Mouse (Mus musculus) forebrain, postnatal 0 days (tissue): ENCODE data around the gene Ism2. TPM values are rescaled to one million over a fixed set of nuclear protein-coding genes. Genes with fewer than 3 reads are reported as not detected.
A peak's percentile ranks its signal among the peaks of the same experiment; 100 is the strongest.

Experiments
- ATAC-seq: fragments of 200-750 bp; cut with Nextera tagmentation; 2 replicates; pipeline ENCODE4 v1.8.0; 2017; ENCODE audit warnings: mild to moderate bottlenecking, moderate library complexity
- DNase-seq: peaks from one replicate; pipeline ENCODE4 v3.0.0-alpha.2; 2015
- H3K27ac ChIP-seq: fragments of 300-500 bp; sonication (generic); 2 replicates; pipeline ENCODE4 v1.5.1; 2014; ENCODE audit warnings: low read depth, mild to moderate bottlenecking, antibody characterized with exemption, low read length, moderate library complexity, mixed read lengths
- H3K27me3 ChIP-seq: fragments of 300-500 bp; sonication (generic); 2 replicates; pipeline ENCODE4 v1.6.1; 2014; ENCODE audit warnings: mild to moderate bottlenecking, low read length, mixed read lengths; ENCODE audit not compliant: insufficient read depth
- H3K36me3 ChIP-seq: fragments of 300-500 bp; sonication (generic); 2 replicates; pipeline ENCODE4 v1.6.1; 2014; ENCODE audit warnings: mild to moderate bottlenecking, moderate library complexity; ENCODE audit not compliant: insufficient read depth
- H3K4me1 ChIP-seq: fragments of 300-500 bp; sonication (generic); 2 replicates; pipeline ENCODE4 v1.6.1; 2014; ENCODE audit warnings: antibody characterized with exemption; ENCODE audit not compliant: insufficient read depth
- H3K4me2 ChIP-seq: fragments of 300-500 bp; sonication (generic); 2 replicates; pipeline ENCODE4 v1.6.1; 2014; ENCODE audit warnings: low read depth, mild to moderate bottlenecking, moderate library complexity
- H3K4me3 ChIP-seq: fragments of 300-500 bp; sonication (generic); 2 replicates; pipeline ENCODE4 v1.5.1; 2014; ENCODE audit warnings: low read depth, low read length, mixed read lengths
- H3K9ac ChIP-seq: fragments of 300-500 bp; sonication (generic); 2 replicates; pipeline ENCODE4 v1.6.1; 2014; ENCODE audit warnings: mild to moderate bottlenecking
- H3K9me3 ChIP-seq: fragments of 300-500 bp; sonication (generic); 2 replicates; pipeline ENCODE4 v1.6.1; 2016; ENCODE audit warnings: low read length
- CTCF ChIP-seq: sonication (generic); IDR thresholded peaks from 2 replicates; pipeline ENCODE4 v1.5.1; 2016; ENCODE audit warnings: antibody characterized with exemption, control low read depth, low read depth
- WGBS: fragments of 180-500 bp; shearing (Covaris S2); extraction: QIAGEN DNeasy Blood & Tissue Kit; methylation state at CpG from one replicate; pipeline ENCODE4 v1.1.7; 2014; 5-methylcytosine and 5-hydroxymethylcytosine counted together
- polyA plus RNA-seq: library from polyadenylated mRNA; unstranded; fragments of >200 nt; fragmentation: Nextera tagmentation; extraction: Ambion mirVana; gene quantifications from 2 replicates; pipeline ENCODE4 v1.2.1, GENCODE M21; 2015
- total RNA-seq: library from RNA; depleted of rRNA; stranded (reverse); fragments of >200 nt; gene quantifications from 2 replicates; pipeline ENCODE4 v1.2.3, GENCODE M21; 2014; rRNA removed

Ism2 gene
- 0.69 and 1.1 TPM in 2 replicates for total RNA-seq
- polyA plus RNA-seq: 0.88 and 1.8 TPM in 2 replicates

DNA sequence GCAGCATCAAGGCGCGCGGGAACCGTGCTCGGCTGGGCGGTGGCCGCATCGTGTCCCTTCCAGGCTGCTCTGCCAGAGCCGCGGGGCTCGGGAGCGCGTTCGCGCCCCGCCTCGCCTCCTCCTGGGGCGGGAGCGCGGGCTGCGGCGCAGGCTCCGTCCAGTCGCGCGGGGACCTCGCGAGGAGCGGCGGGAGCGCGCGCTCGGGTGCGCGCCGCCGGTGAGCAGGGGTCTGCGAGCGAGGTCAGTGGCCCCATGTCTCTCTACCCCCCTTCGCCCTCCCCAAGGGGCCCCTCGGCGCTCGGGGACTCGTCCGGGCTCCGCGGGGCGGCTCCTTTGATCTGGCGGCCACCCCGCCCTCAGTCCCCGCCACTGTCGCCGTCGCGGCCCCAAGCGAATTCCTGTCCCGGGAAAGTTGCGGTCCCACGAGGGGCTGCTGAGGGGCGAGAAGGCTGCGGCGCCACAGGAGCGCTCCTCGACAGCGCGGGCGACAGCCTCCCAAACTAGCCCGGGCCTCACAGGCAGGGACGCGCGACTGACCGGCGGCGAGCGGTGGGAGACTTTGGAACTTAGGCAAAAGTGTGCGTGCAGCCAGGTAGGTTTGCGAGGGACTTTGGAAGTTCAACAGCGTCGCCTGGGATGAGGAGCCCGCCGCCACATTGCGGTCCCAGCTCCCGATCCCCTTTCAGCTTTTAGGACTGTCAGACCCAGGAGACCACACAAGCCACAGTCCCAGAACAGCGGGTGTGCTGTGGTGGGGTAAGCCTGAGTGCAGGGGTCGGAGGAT, at the start of gene Ism2:
TSS of gene Ism2 (minus strand) at position 49 of the 784 bp plus-strand sequence.
- no peaks in the 10 kb centered on the region for H3K9me3 ChIP-seq
- ATAC-seq (peak; percentile 84), DNase-seq (no peak)
- no peaks in the 10 kb centered on the region for H3K4me1 ChIP-seq
- H3K27me3 ChIP-seq: peaks cover 23% of the 10 kb centered on the region
- WGBS: under 1% methylated on average over 78 of the region's 86 CpGs
- no peak for TF ChIP-seq CTCF
- peak within 1 kb of the TSS; percentile 69 for H3K9ac ChIP-seq
- H3K36me3 ChIP-seq: no peaks in the 10 kb centered on the region
- peak within 1 kb of the TSS; percentile 94 for H3K4me2 ChIP-seq
- peak within 1 kb of the TSS; percentile 68 for H3K4me3 ChIP-seq
- H3K27ac ChIP-seq: no peak within 1 kb of the TSS

DNA sequence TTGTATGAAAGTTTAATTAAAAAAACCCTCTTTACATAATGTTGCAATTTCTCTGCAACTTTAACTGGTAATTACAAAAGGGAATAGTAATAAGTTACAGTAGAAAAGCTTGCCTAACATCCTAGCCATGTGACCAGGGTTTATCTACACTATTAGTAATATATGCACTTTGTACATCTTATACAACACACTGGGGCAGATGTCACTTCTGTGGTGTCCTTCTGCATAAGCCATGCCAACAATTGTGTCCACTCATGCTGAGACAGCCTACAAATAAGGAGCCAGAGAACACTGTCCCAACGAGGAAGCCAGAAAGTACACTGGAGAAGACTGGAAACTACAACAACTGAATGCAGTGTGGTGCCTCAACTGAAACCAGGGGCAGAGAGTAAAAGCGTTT, 48.5 kb upstream of the Ism2 start:
- TF ChIP-seq CTCF: no peak
- Histone ChIP-seq H3K9ac (no peak overlapping the region), H3K27me3 (no peaks in the 10 kb centered on the region), H3K4me3 (no peak overlapping the region), H3K36me3 (peaks cover 10% of the 10 kb centered on the region; the same call in 1 of the 2 replicates), H3K27ac (no peak overlapping the region), H3K9me3 (no peaks in the 10 kb centered on the region), H3K4me2 (no peak overlapping the region), H3K4me1 (no peaks in the 10 kb centered on the region)
- ATAC-seq: no peak
- no peak for DNase-seq
- 85% methylated on average over 2 of the region's 2 CpGs for WGBS

DNA sequence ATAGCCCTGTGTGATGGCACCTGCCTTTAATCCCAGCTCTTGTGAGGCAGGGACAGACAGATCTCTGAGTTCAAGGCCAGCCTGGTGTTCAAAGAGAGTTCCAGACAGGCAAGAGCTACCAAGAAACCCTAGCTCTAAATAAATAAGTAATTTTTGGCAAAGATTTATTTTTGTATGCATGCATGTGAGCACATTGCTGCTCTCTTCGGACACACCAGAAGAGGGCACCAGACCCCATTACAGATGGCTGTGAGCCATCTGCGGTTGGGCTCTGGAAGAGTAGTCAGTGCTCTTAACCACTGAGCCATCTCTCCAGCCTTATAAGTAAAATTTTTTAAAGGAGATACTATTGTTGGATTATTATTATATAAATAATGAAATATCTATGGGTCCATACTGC, 48.0 kb upstream of the Ism2 start:
- ATAC-seq (no peak), DNase-seq (no peak)
- WGBS: 89% methylated on average over 2 of the region's 2 CpGs
- H3K27me3 ChIP-seq: no peaks in the 10 kb centered on the region
- no peaks in the 10 kb centered on the region for H3K4me1 ChIP-seq
- H3K4me3 ChIP-seq: no peak overlapping the region
- peaks cover 10% of the 10 kb centered on the region; the same call in 1 of the 2 replicates for H3K36me3 ChIP-seq
- TF ChIP-seq CTCF: 0 out of 2 replicates have a peak, but pooled peaks have one; percentile 18
- no peak overlapping the region for H3K9ac ChIP-seq
- H3K4me2 ChIP-seq: no peak overlapping the region
- H3K9me3 ChIP-seq: no peaks in the 10 kb centered on the region
- H3K27ac ChIP-seq: no peak overlapping the region

DNA sequence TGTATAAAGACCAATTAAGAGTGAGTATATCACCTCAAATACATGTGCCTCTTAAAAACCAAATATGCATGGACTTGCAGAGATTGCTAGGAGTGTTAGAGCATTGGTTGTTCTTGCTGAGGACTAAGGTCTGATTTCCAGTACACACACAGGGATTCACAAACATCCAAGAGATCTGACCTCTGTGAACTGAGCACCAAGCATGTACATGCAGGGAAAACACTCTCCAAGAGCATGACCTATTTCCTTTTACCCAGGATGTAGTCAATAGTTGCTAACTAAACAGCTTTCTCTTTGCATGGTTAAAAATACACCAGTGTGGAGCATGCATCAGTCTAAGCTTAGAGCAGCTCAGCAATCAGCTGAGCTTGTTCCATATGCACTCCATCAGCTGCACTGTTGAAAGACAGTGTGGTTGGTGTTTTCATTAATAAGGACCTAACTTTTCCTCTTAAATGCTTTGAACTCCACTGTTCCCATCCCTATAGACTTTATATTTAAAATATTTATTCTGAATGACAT, 43.6 kb upstream of the Ism2 start:
- no peaks in the 10 kb centered on the region for H3K9me3 ChIP-seq
- no peak overlapping the region for H3K4me3 ChIP-seq
- H3K4me1 ChIP-seq: no peaks in the 10 kb centered on the region
- no peak overlapping the region for H3K9ac ChIP-seq
- H3K36me3 ChIP-seq: peaks cover 19% of the 10 kb centered on the region
- ATAC-seq (no peak), DNase-seq (no peak)
- H3K27me3 ChIP-seq: no peaks in the 10 kb centered on the region
- no peak overlapping the region for H3K27ac ChIP-seq
- TF ChIP-seq CTCF: no peak
- H3K4me2 ChIP-seq: no peak overlapping the region

DNA sequence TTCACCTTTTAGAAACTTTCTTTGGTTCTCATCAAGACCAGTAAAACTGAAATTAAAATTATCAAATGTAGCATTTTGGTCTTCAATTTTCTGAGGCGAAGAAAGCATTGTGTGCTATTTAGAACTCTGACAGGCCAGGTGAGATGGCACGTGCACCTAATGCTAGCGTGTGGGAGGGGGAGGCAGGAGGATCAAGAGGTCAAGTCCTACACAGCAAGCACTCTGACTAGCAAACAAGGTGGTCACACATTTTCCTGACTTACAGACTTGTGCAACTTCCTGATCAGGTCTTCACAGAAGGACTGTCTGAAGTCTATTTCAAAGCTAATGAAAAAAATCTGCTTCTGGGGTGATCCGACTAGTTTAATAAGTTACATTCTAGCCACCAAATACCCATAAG, 38.6 kb upstream of the Ism2 start:
- Histone ChIP-seq H3K27me3 (no peaks in the 10 kb centered on the region), H3K36me3 (peaks cover 10% of the 10 kb centered on the region; the same call in 1 of the 2 replicates), H3K4me2 (no peak overlapping the region), H3K4me1 (no peaks in the 10 kb centered on the region), H3K27ac (no peak overlapping the region), H3K9me3 (no peaks in the 10 kb centered on the region), H3K9ac (no peak overlapping the region), H3K4me3 (no peak overlapping the region)
- no peak for TF ChIP-seq CTCF
- DNase-seq (no peak), ATAC-seq (no peak)
- 93% methylated on average over 4 of the region's 4 CpGs for WGBS

DNA sequence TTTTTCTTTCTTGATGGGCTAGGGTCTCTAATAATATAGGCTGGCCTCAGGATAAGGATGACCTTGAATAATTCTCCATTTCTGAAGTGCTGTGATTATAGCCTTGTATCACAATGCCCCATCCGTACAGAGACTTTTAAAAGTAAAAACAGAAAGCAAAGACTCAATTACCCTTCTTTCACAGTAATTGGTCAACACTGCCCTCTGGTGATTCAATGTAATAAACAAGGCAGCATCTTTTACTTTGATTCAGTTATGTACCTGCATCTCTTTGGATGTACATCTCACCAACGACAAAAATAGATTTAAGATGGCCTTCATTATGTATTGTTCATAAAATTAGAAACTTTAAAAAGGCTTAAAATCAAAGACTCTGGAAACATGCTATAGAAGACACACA, 35.4 kb upstream of the Ism2 start:
- WGBS: 23% methylated on average over 2 of the region's 2 CpGs
- Histone ChIP-seq H3K9me3 (no peaks in the 10 kb centered on the region), H3K27me3 (no peaks in the 10 kb centered on the region), H3K27ac (no peak overlapping the region), H3K9ac (no peak overlapping the region), H3K36me3 (no peaks in the 10 kb centered on the region; the same call in 1 of the 2 replicates), H3K4me1 (0 out of 2 replicates have a peak, but pooled peaks cover 8% of the 10 kb centered on the region), H3K4me2 (no peak overlapping the region), H3K4me3 (no peak overlapping the region)
- DNase-seq: peak; percentile 58
- ATAC-seq: no peak
- TF ChIP-seq CTCF: peak; percentile 67

DNA sequence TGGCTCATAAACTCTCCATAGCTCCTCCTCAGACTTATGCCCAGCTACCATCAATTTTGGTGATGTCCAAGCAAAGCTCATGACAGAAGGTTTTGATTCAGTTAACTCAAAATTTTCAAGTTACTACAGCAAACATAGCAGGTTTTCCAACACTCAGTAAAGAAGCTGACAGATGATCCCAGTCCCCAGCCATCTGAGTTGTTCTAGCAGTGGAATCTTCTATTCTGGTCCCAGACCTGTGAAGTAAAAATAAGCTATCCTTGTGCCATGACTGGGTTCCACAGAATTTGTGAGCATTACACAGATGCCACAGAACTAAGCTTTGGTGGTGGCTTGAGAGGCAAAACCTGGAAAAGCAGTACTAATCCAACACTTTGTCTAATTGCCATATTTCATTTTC, 34.3 kb upstream of the Ism2 start:
- Histone ChIP-seq H3K9me3 (no peaks in the 10 kb centered on the region), H3K9ac (no peak overlapping the region), H3K4me2 (no peak overlapping the region), H3K4me3 (no peak overlapping the region), H3K27me3 (no peaks in the 10 kb centered on the region), H3K27ac (no peak overlapping the region), H3K36me3 (no peaks in the 10 kb centered on the region; the same call in 1 of the 2 replicates), H3K4me1 (0 out of 2 replicates have a peak, but pooled peaks cover 8% of the 10 kb centered on the region)
- ATAC-seq: no peak
- no peak for DNase-seq
- TF ChIP-seq CTCF: no peak
